In genomic region chr3:129948359-129948758, GRCm38 (mm10) we compare ENCODE assay signal across 14 mouse cellular contexts. TPM values are rescaled to one million over a fixed set of nuclear protein-coding genes. Genes with fewer than 3 reads are reported as not detected.
A peak's percentile ranks its signal among the peaks of the same experiment; 100 is the strongest.
DNase-seq lines count a peak whose midpoint lies in the region.
"Had no signal": no experiment of that assay in that cellular context is flagged by ENCODE, and none has a peak within 500 bp of the region (broad histone marks: within the 10 kb centered on the region; RNA-seq: fewer than 3 reads in every experiment).

No protein-coding gene starts in this region.

- no peaks in the 10 kb centered on the region for H3K36me3 ChIP-seq in midbrain, embryonic 10.5 days
- H3K36me3 ChIP-seq: intestine, embryonic 15.5 days; liver, embryonic 15.5 days had no signal

- no peaks in the 10 kb centered on the region for H3K27me3 ChIP-seq in midbrain, embryonic 10.5 days (ENCODE audit: low read depth, poor library complexity, severe bottlenecking)
- H3K27me3 ChIP-seq: intestine, embryonic 15.5 days; liver, embryonic 15.5 days; Patski had no signal

- H3K27ac ChIP-seq in midbrain, embryonic 10.5 days (replicated peaks), result no peak overlapping the region
- H3K27ac ChIP-seq: intestine, embryonic 15.5 days; liver, embryonic 15.5 days had no signal

- WGBS in midbrain, embryonic 10.5 days, result 90% methylated on average over 5 of the region's 5 CpGs

- H3K4me3 ChIP-seq in midbrain, embryonic 10.5 days, result no peak overlapping the region
- H3K4me3 ChIP-seq: intestine, embryonic 15.5 days; liver, embryonic 15.5 days had no signal

- DNase-seq in frontal cortex, adult 2 months (ENCODE audit: extremely low spot score in 1 of 2, low spot score in 1 of 2), result peak; percentile 29 to 76
- DNase-seq in frontal cortex, postnatal 10 days (ENCODE audit: low spot score in 2 of 2), result no peak
- DNase-seq in spleen, adult 18-20 months, result peak; percentile 3 to 8
- no peak for DNase-seq in spleen, adult 12 weeks (ENCODE audit: low spot score)
- DNase-seq in lung, postnatal 14 days, result peak; percentile 19
- DNase-seq in telencephalon, adult 2 months (ENCODE audit: low read depth, low spot score), result peak; percentile 72
- DNase-seq in midbrain, embryonic 10.5 days (ENCODE audit: low spot score), result no peak
- no peak for DNase-seq in thymus, postnatal 14 days
- DNase-seq: adrenal gland, postnatal 10 days; cerebellum, postnatal 10 days; thymus, adult 2 months had no signal

- no peaks in the 10 kb centered on the region for H3K9me3 ChIP-seq in midbrain, embryonic 10.5 days (replicated peaks)
- H3K9me3 ChIP-seq: intestine, embryonic 15.5 days; liver, embryonic 15.5 days had no signal

- H3K4me1 ChIP-seq in midbrain, embryonic 10.5 days, result no peaks in the 10 kb centered on the region
- H3K4me1 ChIP-seq: intestine, embryonic 15.5 days had no signal

RNA-seq across cellular contexts. Expression of gene Mcub, which starts 21.6 kb away (rescaled TPM):
- polyA plus RNA-seq in frontal cortex, adult 2 months (2012; rRNA removed), result 8.5 and 9.3 TPM in 2 replicates
- polyA plus RNA-seq in midbrain, embryonic 10.5 days (2016; fragmentation: Nextera tagmentation; extraction: Ambion mirVana), result 2.6 and 2.7 TPM in 2 replicates

RNA-seq across cellular contexts. Expression of gene Casp6, which starts 47.1 kb away (rescaled TPM):
- polyA plus RNA-seq in frontal cortex, adult 2 months (2012; rRNA removed), result 14.6 and 16.4 TPM in 2 replicates
- polyA plus RNA-seq in midbrain, embryonic 10.5 days (2016; fragmentation: Nextera tagmentation; extraction: Ambion mirVana), result 67.9 and 72.2 TPM in 2 replicates

Comparison
In these comparisons a context has a peak if more than half of its experiments do, and no peak if none do; other contexts are left out.
1. DNase-seq: peak in frontal cortex, adult 2 months (2 of 2), spleen, adult 18-20 months (2 of 2), lung, postnatal 14 days (single experiment) and telencephalon, adult 2 months (single experiment); none in frontal cortex, postnatal 10 days (0 of 2), spleen, adult 12 weeks (single experiment), midbrain, embryonic 10.5 days (single experiment) and thymus, postnatal 14 days (single experiment).